Mouse (Mus musculus): ENCODE results near the gene Slit1. TPM values are rescaled to one million over a fixed set of nuclear protein-coding genes. Genes with fewer than 3 reads are reported as not detected.

Slit1 gene
- polyA plus RNA-seq, 1 experiment: 2.7 TPM

GRCm38 (mm10) chr19:41738896-41739295, 4.6 kb downstream of the Slit1 start:
- no peaks in the 10 kb centered on the region for H3K4me1 ChIP-seq (ENCODE audit: control insufficient read depth, insufficient read depth, low read length)
- H3K4me3 ChIP-seq (replicated peaks; ENCODE audit: control insufficient read depth, low read depth, low read length): no peak overlapping the region
- TF ChIP-seq POLR2A (IDR thresholded peaks at IDR 0.05; ENCODE audit: borderline replicate concordance, control insufficient read depth, low read depth, low read length) (no peak), CTCF (IDR thresholded peaks at IDR 0.05; ENCODE audit: control insufficient read depth, insufficient read depth, low read length) (no peak)
- H3K27ac ChIP-seq (ENCODE audit: control insufficient read depth, insufficient read depth, low read depth, low read length, poor library complexity): no peak overlapping the region
- WGBS: 31% methylated on average over 4 of the region's 4 CpGs

- no peaks in the 10 kb centered on the region for H3K4me1 ChIP-seq (ENCODE audit: control insufficient read depth, insufficient read depth, low read length)
- H3K27ac ChIP-seq (ENCODE audit: control insufficient read depth, insufficient read depth, low read depth, low read length, poor library complexity): no peak overlapping the region
- TF ChIP-seq POLR2A (IDR thresholded peaks at IDR 0.05; ENCODE audit: borderline replicate concordance, control insufficient read depth, low read depth, low read length) (no peak), CTCF (IDR thresholded peaks at IDR 0.05; ENCODE audit: control insufficient read depth, insufficient read depth, low read length) (no peak)
- H3K4me3 ChIP-seq (replicated peaks; ENCODE audit: control insufficient read depth, low read depth, low read length): no peak overlapping the region
- 20% methylated on average over 14 of the region's 14 CpGs for WGBS
These were observed 5.0 kb downstream of the Slit1 start for GRCm38 (mm10) chr19:41738429-41738805.

- H3K4me3 ChIP-seq (replicated peaks; ENCODE audit: control insufficient read depth, low read depth, low read length): no peak overlapping the region
- no peak for TF ChIP-seq POLR2A (IDR thresholded peaks at IDR 0.05; ENCODE audit: borderline replicate concordance, control insufficient read depth, low read depth, low read length)
- TF ChIP-seq CTCF (IDR thresholded peaks at IDR 0.05; ENCODE audit: control insufficient read depth, insufficient read depth, low read length): no peak
- H3K27ac ChIP-seq (ENCODE audit: control insufficient read depth, insufficient read depth, low read depth, low read length, poor library complexity): no peak overlapping the region
- no peaks in the 10 kb centered on the region for H3K4me1 ChIP-seq (ENCODE audit: control insufficient read depth, insufficient read depth, low read length)
- 9% methylated on average over 18 of the region's 18 CpGs for WGBS
These were observed 5.6 kb downstream of the Slit1 start for GRCm38 (mm10) chr19:41737657-41738428.

GRCm38 (mm10) chr19:41734685-41735084, 8.8 kb downstream of the Slit1 start:
- 43% methylated on average over 10 of the region's 10 CpGs for WGBS

GRCm38 (mm10) chr19:41725491-41725890, 18.0 kb downstream of the Slit1 start:
- Histone ChIP-seq H3K4me3 (replicated peaks; ENCODE audit: control insufficient read depth, low read depth, low read length) (no peak overlapping the region), H3K27ac (ENCODE audit: control insufficient read depth, insufficient read depth, low read depth, low read length, poor library complexity) (no peak overlapping the region), H3K4me1 (ENCODE audit: control insufficient read depth, insufficient read depth, low read length) (no peaks in the 10 kb centered on the region; the same call in 1 of the 2 replicates)
- TF ChIP-seq CTCF (IDR thresholded peaks at IDR 0.05; ENCODE audit: control insufficient read depth, insufficient read depth, low read length) (no peak), POLR2A (IDR thresholded peaks at IDR 0.05; ENCODE audit: borderline replicate concordance, control insufficient read depth, low read depth, low read length) (no peak)
- WGBS: 67% methylated on average over 2 of the region's 2 CpGs

More at GRCm38 (mm10) chr19:41734685-41735084, 8.8 kb downstream of the Slit1 start:
- Histone ChIP-seq H3K27ac (ENCODE audit: control insufficient read depth, insufficient read depth, low read depth, low read length, poor library complexity) (no peak overlapping the region), H3K4me1 (ENCODE audit: control insufficient read depth, insufficient read depth, low read length) (no peaks in the 10 kb centered on the region; the same call in 1 of the 2 replicates), H3K4me3 (replicated peaks; ENCODE audit: control insufficient read depth, low read depth, low read length) (no peak overlapping the region)
- no peak for TF ChIP-seq CTCF (IDR thresholded peaks at IDR 0.05; ENCODE audit: control insufficient read depth, insufficient read depth, low read length)
- TF ChIP-seq POLR2A (IDR thresholded peaks at IDR 0.05; ENCODE audit: borderline replicate concordance, control insufficient read depth, low read depth, low read length): no peak

GRCm38 (mm10) chr19:41724831-41725470, 18.5 kb downstream of the Slit1 start:
- TF ChIP-seq POLR2A (IDR thresholded peaks at IDR 0.05; ENCODE audit: borderline replicate concordance, control insufficient read depth, low read depth, low read length): no peak
- TF ChIP-seq CTCF (IDR thresholded peaks at IDR 0.05; ENCODE audit: control insufficient read depth, insufficient read depth, low read length): no peak
- 52% methylated on average over 9 of the region's 9 CpGs for WGBS

GRCm38 (mm10) chr19:41723337-41723736, 20.1 kb downstream of the Slit1 start:
- WGBS: 47% methylated on average over 2 of the region's 2 CpGs
- Histone ChIP-seq H3K4me3 (replicated peaks; ENCODE audit: control insufficient read depth, low read depth, low read length) (no peak overlapping the region), H3K27ac (ENCODE audit: control insufficient read depth, insufficient read depth, low read depth, low read length, poor library complexity) (no peak overlapping the region), H3K4me1 (ENCODE audit: control insufficient read depth, insufficient read depth, low read length) (no peaks in the 10 kb centered on the region; the same call in 1 of the 2 replicates)
- TF ChIP-seq CTCF (IDR thresholded peaks at IDR 0.05; ENCODE audit: control insufficient read depth, insufficient read depth, low read length) (no peak), POLR2A (IDR thresholded peaks at IDR 0.05; ENCODE audit: borderline replicate concordance, control insufficient read depth, low read depth, low read length) (no peak)

More at GRCm38 (mm10) chr19:41724831-41725470, 18.5 kb downstream of the Slit1 start:
- no peaks in the 10 kb centered on the region; the same call in 1 of the 2 replicates for H3K4me1 ChIP-seq (ENCODE audit: control insufficient read depth, insufficient read depth, low read length)
- no peak overlapping the region for H3K27ac ChIP-seq (ENCODE audit: control insufficient read depth, insufficient read depth, low read depth, low read length, poor library complexity)
- no peak overlapping the region for H3K4me3 ChIP-seq (replicated peaks; ENCODE audit: control insufficient read depth, low read depth, low read length)

- no peak overlapping the region for H3K27ac ChIP-seq (ENCODE audit: control insufficient read depth, insufficient read depth, low read depth, low read length, poor library complexity)
- no peaks in the 10 kb centered on the region for H3K4me1 ChIP-seq (ENCODE audit: control insufficient read depth, insufficient read depth, low read length)
- H3K4me3 ChIP-seq (replicated peaks; ENCODE audit: control insufficient read depth, low read depth, low read length): no peak overlapping the region
- TF ChIP-seq POLR2A (IDR thresholded peaks at IDR 0.05; ENCODE audit: borderline replicate concordance, control insufficient read depth, low read depth, low read length): no peak
- no peak for TF ChIP-seq CTCF (IDR thresholded peaks at IDR 0.05; ENCODE audit: control insufficient read depth, insufficient read depth, low read length)
- 69% methylated on average over 8 of the region's 8 CpGs for WGBS
These were observed 24.0 kb downstream of the Slit1 start for GRCm38 (mm10) chr19:41719436-41719835.

Measured in bone marrow, adult 2 months (tissue).